Mouse (Mus musculus): ENCODE results near the gene Poldip2. TPM values are rescaled to one million over a fixed set of nuclear protein-coding genes. Genes with fewer than 3 reads are reported as not detected.

Gene Poldip2
- polyA plus RNA-seq, 1 experiment from 2014 or later, result 179 TPM

- no peak for DNase-seq (ENCODE audit: low spot score)
- Histone ChIP-seq H3K9me3 (replicated peaks) (no peaks in the 10 kb centered on the region), H3K4me1 (peaks cover 4% of the 10 kb centered on the region; the same call in 1 of the 2 replicates), H3K27ac (no peak overlapping the region), H3K27me3 (ENCODE audit: low read depth, poor library complexity, severe bottlenecking) (no peaks in the 10 kb centered on the region), H3K36me3 (no peaks in the 10 kb centered on the region), H3K4me3 (no peak overlapping the region)
- 85% methylated on average over 4 of the region's 4 CpGs for WGBS
Observed at GRCm38 (mm10) chr11:78556070-78556469, 44.1 kb downstream of the Poldip2 start.

- 0 out of 2 replicates have a peak, but pooled peaks cover 2% of the 10 kb centered on the region for H3K4me1 ChIP-seq
- H3K27ac ChIP-seq, result no peak overlapping the region
- H3K4me3 ChIP-seq, result no peak overlapping the region
- 60% methylated on average over 8 of the region's 8 CpGs for WGBS
- DNase-seq (ENCODE audit: low spot score), result no peak
- H3K27me3 ChIP-seq (ENCODE audit: low read depth, poor library complexity, severe bottlenecking), result no peaks in the 10 kb centered on the region
- H3K36me3 ChIP-seq, result no peaks in the 10 kb centered on the region
- no peaks in the 10 kb centered on the region for H3K9me3 ChIP-seq (replicated peaks)
Observed at GRCm38 (mm10) chr11:78557241-78557640, 45.2 kb downstream of the Poldip2 start.

- H3K36me3 ChIP-seq, result 0 out of 2 replicates have a peak, but pooled peaks cover 2% of the 10 kb centered on the region
- no peaks in the 10 kb centered on the region for H3K27me3 ChIP-seq (ENCODE audit: low read depth, poor library complexity, severe bottlenecking)
- H3K4me3 ChIP-seq, result no peak overlapping the region
- H3K9me3 ChIP-seq (replicated peaks), result no peaks in the 10 kb centered on the region
- 22% methylated on average over 4 of the region's 4 CpGs for WGBS
- DNase-seq (ENCODE audit: low spot score), result peak; percentile 52
- 0 out of 2 replicates have a peak, but pooled peaks cover 2% of the 10 kb centered on the region for H3K4me1 ChIP-seq
- no peak overlapping the region for H3K27ac ChIP-seq
Observed at GRCm38 (mm10) chr11:78560447-78560846, 48.5 kb downstream of the Poldip2 start.

- Histone ChIP-seq H3K9me3 (replicated peaks) (no peaks in the 10 kb centered on the region), H3K4me3 (no peak overlapping the region), H3K4me1 (no peaks in the 10 kb centered on the region), H3K36me3 (peaks cover 49% of the 10 kb centered on the region), H3K27me3 (ENCODE audit: low read depth, poor library complexity, severe bottlenecking) (no peaks in the 10 kb centered on the region), H3K27ac (no peak overlapping the region)
- DNase-seq (ENCODE audit: low spot score), result no peak
- WGBS, result 56% methylated on average over 6 of the region's 6 CpGs
Observed at GRCm38 (mm10) chr11:78566775-78567174, 54.8 kb downstream of the Poldip2 start.

GRCm38 (mm10) chr11:78567614-78568013 is 55.6 kb downstream of the Poldip2 start:
- WGBS, result 93% methylated on average over 6 of the region's 6 CpGs
- Histone ChIP-seq H3K4me1 (no peaks in the 10 kb centered on the region), H3K36me3 (peaks cover 57% of the 10 kb centered on the region), H3K27ac (no peak overlapping the region), H3K9me3 (replicated peaks) (no peaks in the 10 kb centered on the region), H3K27me3 (ENCODE audit: low read depth, poor library complexity, severe bottlenecking) (no peaks in the 10 kb centered on the region), H3K4me3 (no peak overlapping the region)
- DNase-seq (ENCODE audit: low spot score), result no peak

GRCm38 (mm10) chr11:78568827-78569226 is 56.8 kb downstream of the Poldip2 start:
- H3K36me3 ChIP-seq, result peaks cover 66% of the 10 kb centered on the region
- WGBS, result 93% methylated on average over 10 of the region's 10 CpGs
- H3K27ac ChIP-seq, result no peak overlapping the region
- no peak for DNase-seq (ENCODE audit: low spot score)
- no peaks in the 10 kb centered on the region for H3K4me1 ChIP-seq
- H3K27me3 ChIP-seq (ENCODE audit: low read depth, poor library complexity, severe bottlenecking), result no peaks in the 10 kb centered on the region
- H3K4me3 ChIP-seq, result no peak overlapping the region
- H3K9me3 ChIP-seq (replicated peaks), result no peaks in the 10 kb centered on the region

GRCm38 (mm10) chr11:78569806-78570205 is 57.8 kb downstream of the Poldip2 start:
- Histone ChIP-seq H3K4me1 (no peaks in the 10 kb centered on the region), H3K9me3 (replicated peaks) (no peaks in the 10 kb centered on the region), H3K36me3 (peaks cover 72% of the 10 kb centered on the region), H3K4me3 (no peak overlapping the region), H3K27ac (no peak overlapping the region), H3K27me3 (ENCODE audit: low read depth, poor library complexity, severe bottlenecking) (no peaks in the 10 kb centered on the region)
- no peak for DNase-seq (ENCODE audit: low spot score)
- 64% methylated on average over 3 of the region's 3 CpGs for WGBS

- Histone ChIP-seq H3K36me3 (peaks cover 77% of the 10 kb centered on the region), H3K27ac (no peak overlapping the region), H3K27me3 (ENCODE audit: low read depth, poor library complexity, severe bottlenecking) (no peaks in the 10 kb centered on the region), H3K4me3 (no peak overlapping the region), H3K9me3 (replicated peaks) (no peaks in the 10 kb centered on the region), H3K4me1 (no peaks in the 10 kb centered on the region)
- 96% methylated on average over 8 of the region's 8 CpGs for WGBS
- no peak for DNase-seq (ENCODE audit: low spot score)
Observed at GRCm38 (mm10) chr11:78571441-78571840, 59.4 kb downstream of the Poldip2 start.

GRCm38 (mm10) chr11:78571854-78572253 is 59.9 kb downstream of the Poldip2 start:
- H3K9me3 ChIP-seq (replicated peaks), result no peaks in the 10 kb centered on the region
- peaks cover 77% of the 10 kb centered on the region for H3K36me3 ChIP-seq
- no peak for DNase-seq (ENCODE audit: low spot score)
- 92% methylated on average over 6 of the region's 6 CpGs for WGBS
- no peak overlapping the region for H3K27ac ChIP-seq
- H3K4me3 ChIP-seq, result no peak overlapping the region
- no peaks in the 10 kb centered on the region for H3K4me1 ChIP-seq
- no peaks in the 10 kb centered on the region for H3K27me3 ChIP-seq (ENCODE audit: low read depth, poor library complexity, severe bottlenecking)

Other genes with a start within 250 kb of the Poldip2 start
- 0.31 TPM in 2 replicates for gene BC030499, start 221.4 kb upstream of the Poldip2 start, polyA plus RNA-seq (2016; fragmentation: Nextera tagmentation; extraction: Ambion mirVana)
- 72.8 and 84.8 TPM in 2 replicates for gene Spag5, start 210.7 kb upstream of the Poldip2 start, polyA plus RNA-seq (2016; fragmentation: Nextera tagmentation; extraction: Ambion mirVana)
- 2.0 and 4.3 TPM in 2 replicates for gene Aldoc, start 189.2 kb upstream of the Poldip2 start, polyA plus RNA-seq (2016; fragmentation: Nextera tagmentation; extraction: Ambion mirVana)
- gene Pigs, start 183.8 kb upstream of the Poldip2 start, polyA plus RNA-seq (2016; fragmentation: Nextera tagmentation; extraction: Ambion mirVana), result 80.3 and 83.6 TPM in 2 replicates
- gene Unc119, start 168.7 kb upstream of the Poldip2 start, polyA plus RNA-seq (2016; fragmentation: Nextera tagmentation; extraction: Ambion mirVana), result 77.9 and 83.0 TPM in 2 replicates
- 0.06 TPM in 1 of 2 replicates, not detected in the other for gene Foxn1, start 125.6 kb upstream of the Poldip2 start, polyA plus RNA-seq (2016; fragmentation: Nextera tagmentation; extraction: Ambion mirVana)
- gene Slc13a2, start 90.0 kb upstream of the Poldip2 start, polyA plus RNA-seq (2016; fragmentation: Nextera tagmentation; extraction: Ambion mirVana), result not detected in 2 replicates
- 15.0 and 18.1 TPM in 2 replicates for gene Slc46a1, start 46.5 kb upstream of the Poldip2 start, polyA plus RNA-seq (2016; fragmentation: Nextera tagmentation; extraction: Ambion mirVana)
- 2.3 and 2.5 TPM in 2 replicates for gene Sarm1, start 14.4 kb upstream of the Poldip2 start, polyA plus RNA-seq (2016; fragmentation: Nextera tagmentation; extraction: Ambion mirVana)
- 0.11 TPM in 1 of 2 replicates, not detected in the other for gene Vtn, start 13.1 kb upstream of the Poldip2 start, polyA plus RNA-seq (2016; fragmentation: Nextera tagmentation; extraction: Ambion mirVana)
- gene Sebox, start 8.7 kb upstream of the Poldip2 start, polyA plus RNA-seq (2016; fragmentation: Nextera tagmentation; extraction: Ambion mirVana), result not detected in 2 replicates
- 73.7 and 85.5 TPM in 2 replicates for gene Tmem199, start within 50 bp of the Poldip2 start, polyA plus RNA-seq (2016; fragmentation: Nextera tagmentation; extraction: Ambion mirVana)
- 92.4 and 94.1 TPM in 2 replicates for gene Tnfaip1, start 24.1 kb downstream of the Poldip2 start, polyA plus RNA-seq (2016; fragmentation: Nextera tagmentation; extraction: Ambion mirVana)
- gene Ift20, start 24.2 kb downstream of the Poldip2 start, polyA plus RNA-seq (2016; fragmentation: Nextera tagmentation; extraction: Ambion mirVana), result 85.7 and 97.9 TPM in 2 replicates
- gene Tmem97, start 38.6 kb downstream of the Poldip2 start, polyA plus RNA-seq (2016; fragmentation: Nextera tagmentation; extraction: Ambion mirVana), result 87.7 and 104 TPM in 2 replicates
- gene Nlk, start 185.2 kb downstream of the Poldip2 start, polyA plus RNA-seq (2016; fragmentation: Nextera tagmentation; extraction: Ambion mirVana), result 11.4 and 11.7 TPM in 2 replicates
- gene Ccnq, start 239.5 kb downstream of the Poldip2 start, polyA plus RNA-seq (2016; fragmentation: Nextera tagmentation; extraction: Ambion mirVana), result 36.4 and 37.2 TPM in 2 replicates

Measured in limb, embryonic 10.5 days (tissue).